Comparison of ENCODE assay signal across 9 mouse cellular contexts in genomic region chr6:53721595-53721994, GRCm38 (mm10).
DNase-seq lines count a peak whose midpoint lies in the region; ATAC-seq and TF ChIP-seq lines count a peak whose summit lies in the region.
"Had no signal": no experiment of that assay in that cellular context is flagged by ENCODE, and none has a peak within 500 bp of the region (broad histone marks: within the 10 kb centered on the region; RNA-seq: fewer than 3 reads in every experiment).

No protein-coding gene starts in this region.

- no peak overlapping the region for H3K4me3 ChIP-seq in gastrocnemius, adult 2 months
- no peak overlapping the region for H3K4me3 ChIP-seq in kidney, embryonic 16.5 days (ENCODE audit: low read length)
- no peak overlapping the region for H3K4me3 ChIP-seq in limb, embryonic 14.5 days (replicated peaks; ENCODE audit: low read length)
- H3K4me3 ChIP-seq: erythroblast, embryonic 14.5 days had no signal

- peak; percentile 15 for DNase-seq in 3134 (ENCODE audit: extremely low read depth, insufficient read length, low spot score)
- DNase-seq in T-cell, adult 2 months (ENCODE audit: low spot score) = peak; percentile 29
- peak; percentile 86 to 91 for DNase-seq in cerebellum, postnatal 25 days
- DNase-seq in gastrocnemius, adult 2 months = peak; percentile 70
- DNase-seq in limb, embryonic 14.5 days (ENCODE audit: low spot score) = peak; percentile 23
- DNase-seq in ovary, postnatal 36 days (ENCODE audit: low spot score) = peak; percentile 68
- peak; percentile 46 to 58 for DNase-seq in thymus, postnatal 36 days

- no peak overlapping the region for H3K27ac ChIP-seq in gastrocnemius, adult 2 months
- no peak overlapping the region for H3K27ac ChIP-seq in kidney, embryonic 16.5 days (ENCODE audit: low read length)
- no peak overlapping the region for H3K27ac ChIP-seq in limb, embryonic 14.5 days (replicated peaks; ENCODE audit: low read depth, low read length)

- 10% methylated on average over 9 of the region's 9 CpGs for WGBS in kidney, embryonic 16.5 days
- WGBS in limb, embryonic 14.5 days = 10% methylated on average over 9 of the region's 9 CpGs

- no peak for TF ChIP-seq POLR2A in limb, embryonic 14.5 days (IDR thresholded peaks at IDR 0.05; ENCODE audit: borderline replicate concordance, extremely low read depth, insufficient read depth, insufficient read length)

- intact Hi-C loops in gastrocnemius, adult 2 months (cut with DNase I) = loop anchor here (1.0 kb wide), 1 partner anchor 454 kb away; no protein-coding TSS in a partner anchor

- no peak overlapping the region for H3K9ac ChIP-seq in kidney, embryonic 16.5 days (replicated peaks; ENCODE audit: low read length)
- H3K9ac ChIP-seq in limb, embryonic 14.5 days (ENCODE audit: low read depth, low read length, severe bottlenecking) = no peak overlapping the region

- no peak overlapping the region for H3K4me2 ChIP-seq in kidney, embryonic 16.5 days (replicated peaks; ENCODE audit: low read depth, low read length)
- H3K4me2 ChIP-seq in limb, embryonic 14.5 days (replicated peaks; ENCODE audit: low read depth, low read length, severe bottlenecking) = no peak overlapping the region

- TF ChIP-seq CTCF in gastrocnemius, adult 2 months (IDR thresholded peaks at IDR 0.05) = peak; percentile 100; the same call in 1 of the 2 replicates

- peaks cover 3% of the 10 kb centered on the region; the same call in 1 of the 2 replicates for H3K27me3 ChIP-seq in kidney, embryonic 16.5 days (ENCODE audit: insufficient read depth, low read length)
- no peaks in the 10 kb centered on the region for H3K27me3 ChIP-seq in limb, embryonic 14.5 days (ENCODE audit: control insufficient read depth, insufficient read depth, low read length)

- H3K9me3 ChIP-seq in kidney, embryonic 16.5 days (ENCODE audit: low read length) = no peaks in the 10 kb centered on the region
- H3K9me3 ChIP-seq in limb, embryonic 14.5 days (ENCODE audit: control insufficient read depth, low read length) = no peaks in the 10 kb centered on the region

- no peaks in the 10 kb centered on the region for H3K36me3 ChIP-seq in kidney, embryonic 16.5 days (ENCODE audit: insufficient read depth, low read length)
- no peaks in the 10 kb centered on the region for H3K36me3 ChIP-seq in limb, embryonic 14.5 days (ENCODE audit: control insufficient read depth, insufficient read depth, low read length)

- H3K4me1 ChIP-seq in kidney, embryonic 16.5 days (ENCODE audit: insufficient read depth, low read length) = no peaks in the 10 kb centered on the region
- 0 out of 2 replicates have a peak, but pooled peaks cover 11% of the 10 kb centered on the region for H3K4me1 ChIP-seq in limb, embryonic 14.5 days (ENCODE audit: control insufficient read depth, insufficient read depth, low read length)

- ATAC-seq in kidney, embryonic 16.5 days (ENCODE audit: low FRiP score, low TSS enrichment) = peak; percentile 42; the same call in 1 of the 2 replicates
- ATAC-seq in limb, embryonic 14.5 days (ENCODE audit: low FRiP score, low read depth) = no peak

Comparison
In these comparisons a context has a peak if more than half of its experiments do, and no peak if none do; other contexts are left out.
1. DNase-seq: peak in every context shown above with its lines; median percentile 88 in cerebellum, postnatal 25 days; 70 in gastrocnemius, adult 2 months; 68 in ovary, postnatal 36 days; 52 in thymus, postnatal 36 days; 29 in T-cell, adult 2 months; 23 in limb, embryonic 14.5 days; 15 in 3134.